Mouse (Mus musculus) stomach, embryonic 14.5 days (tissue): ENCODE results near the gene Cphx3. TPM values are rescaled to one million over a fixed set of nuclear protein-coding genes. Genes with fewer than 3 reads are reported as not detected.
"Not testable (repeated sequence)": the region's sequence is repeated elsewhere in the genome, so short reads cannot be mapped to it uniquely, and the experiment has no call there.

Experiments used
- ATAC-seq: fragments of 200-750 bp; cut with Nextera tagmentation; 2 replicates; pipeline ENCODE4 v1.8.0; 2017; ENCODE audit warnings: low read depth, moderate TSS enrichment; ENCODE audit not compliant: insufficient number of reproducible peaks, insufficient read depth, low FRiP score
- H3K27ac ChIP-seq: fragments of 300-500 bp; sonication (generic); 2 replicates; pipeline ENCODE4 v1.5.1; 2014; ENCODE audit warnings: mild to moderate bottlenecking, low read length, moderate library complexity, mixed read lengths
- H3K27me3 ChIP-seq: fragments of 300-500 bp; sonication (generic); 2 replicates; pipeline ENCODE4 v1.6.1; 2014; ENCODE audit warnings: low read length, control low read depth, mixed read lengths; ENCODE audit not compliant: control insufficient read depth, insufficient read depth
- H3K36me3 ChIP-seq: fragments of 300-500 bp; sonication (generic); 2 replicates; pipeline ENCODE4 v1.6.1; 2014; ENCODE audit warnings: mild to moderate bottlenecking, control low read depth, low read length, moderate library complexity, mixed read lengths; ENCODE audit not compliant: control insufficient read depth, insufficient read depth
- H3K4me1 ChIP-seq: fragments of 300-500 bp; sonication (generic); 2 replicates; pipeline ENCODE4 v1.6.1; 2014; ENCODE audit warnings: low read length, control low read depth, mixed read lengths; ENCODE audit not compliant: control insufficient read depth, insufficient read depth
- H3K4me2 ChIP-seq: fragments of 300-500 bp; sonication (generic); replicated peaks from 2 replicates; pipeline ENCODE4 v1.6.1; 2014; ENCODE audit warnings: low read depth, low read length, control low read depth
- H3K4me3 ChIP-seq: fragments of 300-500 bp; sonication (generic); 2 replicates; pipeline ENCODE4 v1.5.1; 2014; ENCODE audit warnings: low read depth, low read length, control low read depth
- H3K9ac ChIP-seq: fragments of 300-500 bp; sonication (generic); replicated peaks from 2 replicates; pipeline ENCODE4 v1.6.1; 2014; ENCODE audit warnings: low read depth, mild to moderate bottlenecking, control low read depth, low read length, moderate library complexity, mixed read lengths
- H3K9me3 ChIP-seq: fragments of 300-500 bp; sonication (generic); 2 replicates; pipeline ENCODE4 v1.6.1; 2016; ENCODE audit warnings: low read depth, low read length, control low read depth; ENCODE audit not compliant: control insufficient read depth
- WGBS: fragments of 180-500 bp; shearing (Covaris S2); extraction: QIAGEN DNeasy Blood & Tissue Kit; methylation state at CpG from one replicate; pipeline ENCODE4 v1.1.7; 2014; 5-methylcytosine and 5-hydroxymethylcytosine counted together
- polyA plus RNA-seq: library from polyadenylated mRNA; unstranded; fragments of >200 nt; fragmentation: Nextera tagmentation; extraction: Ambion mirVana; gene quantifications from 2 replicates; pipeline ENCODE4 v1.2.1, GENCODE M21; 2014

Gene Cphx3
- polyA plus RNA-seq, 1 experiment from 2014 or later, result not detected

DNA sequence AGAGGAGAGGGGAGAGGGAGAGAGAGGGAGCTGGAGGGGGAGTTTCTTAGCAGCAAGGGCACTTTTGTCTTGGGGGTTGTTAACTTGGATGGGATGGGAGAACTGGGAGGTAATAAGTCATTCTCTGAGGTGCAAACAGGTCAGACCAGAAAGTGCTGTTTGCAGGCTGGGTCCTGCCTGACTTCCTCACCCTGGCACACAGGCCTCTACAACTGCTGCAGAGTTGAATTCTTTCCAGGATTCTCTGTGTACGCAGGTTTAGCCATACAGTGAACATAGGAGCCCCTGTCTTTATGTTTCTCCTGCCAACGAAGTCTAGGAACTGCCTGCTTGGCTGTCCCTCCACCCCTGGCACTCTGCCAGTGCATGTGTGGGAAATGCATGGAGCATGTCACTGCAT is 65.0 kb downstream of the Cphx3 start:
- H3K27ac ChIP-seq, H3K9ac ChIP-seq, H3K4me3 ChIP-seq, H3K4me2 ChIP-seq, H3K36me3 ChIP-seq, H3K27me3 ChIP-seq, H3K9me3 ChIP-seq, H3K4me1 ChIP-seq: not testable (repeated sequence)
- WGBS, result no CpG with 5 or more reads among the region's 2 CpGs
- ATAC-seq, result peak; percentile 23; the same call in 1 of the 2 replicates

DNA sequence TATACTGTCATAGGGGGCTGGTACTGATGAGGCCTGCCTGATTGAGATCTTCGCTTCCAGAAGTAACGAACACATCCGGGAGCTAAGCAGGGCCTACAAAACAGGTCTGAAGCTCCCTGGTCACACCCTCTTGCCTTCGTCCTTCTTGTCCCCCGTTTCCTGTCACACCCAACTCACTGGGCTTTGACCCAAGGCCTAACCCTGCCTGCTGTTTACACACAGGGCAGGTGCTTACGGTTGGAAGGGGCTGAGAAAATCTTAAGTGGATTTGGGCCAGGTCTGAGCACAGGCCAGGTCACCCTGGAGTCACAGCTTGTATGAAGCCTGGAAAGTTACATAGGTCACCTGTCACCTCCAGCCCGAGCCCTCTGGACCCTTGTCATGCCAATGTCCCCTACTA is 73.9 kb downstream of the Cphx3 start:
- not testable (repeated sequence) for H3K4me2 ChIP-seq, ATAC-seq, H3K4me1 ChIP-seq

DNA sequence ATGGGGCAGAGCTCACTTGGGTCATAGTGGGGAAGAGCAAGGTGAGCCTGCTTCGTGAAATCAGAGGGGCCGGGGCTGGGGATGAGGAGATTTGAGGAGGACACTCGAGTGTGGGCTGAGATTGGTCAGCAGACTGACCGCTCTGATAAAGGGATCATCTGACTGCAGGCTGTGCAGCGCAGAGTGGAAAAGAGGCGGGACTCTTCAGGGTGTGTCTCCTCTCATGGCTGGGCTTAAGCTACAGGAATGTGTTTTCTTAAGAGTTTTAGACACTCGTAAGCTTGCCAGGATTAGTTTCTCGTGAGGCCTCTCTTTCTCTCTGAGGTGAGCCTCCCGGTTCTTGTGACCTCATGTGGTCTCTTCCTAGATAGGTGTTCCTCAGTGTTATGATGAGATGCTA is 79.1 kb downstream of the Cphx3 start:
- not testable (repeated sequence) for H3K27ac ChIP-seq, ATAC-seq, H3K4me2 ChIP-seq, H3K9ac ChIP-seq, H3K9me3 ChIP-seq, H3K4me3 ChIP-seq, H3K4me1 ChIP-seq, H3K27me3 ChIP-seq, H3K36me3 ChIP-seq
- WGBS, result no CpG with 5 or more reads among the region's 9 CpGs

More for the DNA sequence above, 73.9 kb downstream of the Cphx3 start:
- H3K4me3 ChIP-seq, H3K27ac ChIP-seq, H3K9me3 ChIP-seq, H3K36me3 ChIP-seq, H3K27me3 ChIP-seq, H3K9ac ChIP-seq: not testable (repeated sequence)
- WGBS, result no CpG with 5 or more reads among the region's 7 CpGs

DNA sequence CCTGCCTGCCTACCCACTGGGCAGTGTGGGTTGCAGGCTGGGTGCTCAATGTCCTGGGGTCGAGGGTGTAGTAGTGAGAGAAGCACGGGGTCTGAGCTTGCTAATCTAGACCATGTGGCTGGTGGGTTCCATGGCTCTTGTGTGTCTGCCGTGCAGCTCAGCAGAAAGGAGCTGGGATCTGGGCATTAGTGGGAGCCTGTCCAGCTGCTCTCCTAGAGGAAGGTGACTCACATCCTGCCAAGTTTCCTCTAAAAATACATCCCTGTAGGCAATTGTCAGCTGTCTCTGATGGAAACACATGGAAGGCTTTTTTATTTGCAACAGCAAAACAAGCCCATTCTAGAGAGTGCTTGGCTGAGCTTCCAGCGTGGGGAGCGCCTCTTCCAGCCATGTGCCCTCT is 80.3 kb downstream of the Cphx3 start:
- H3K36me3 ChIP-seq, H3K4me1 ChIP-seq, H3K27me3 ChIP-seq, H3K9ac ChIP-seq, H3K4me3 ChIP-seq, H3K4me2 ChIP-seq, ATAC-seq, H3K27ac ChIP-seq, H3K9me3 ChIP-seq: not testable (repeated sequence)
- no CpG with 5 or more reads among the region's 5 CpGs for WGBS

DNA sequence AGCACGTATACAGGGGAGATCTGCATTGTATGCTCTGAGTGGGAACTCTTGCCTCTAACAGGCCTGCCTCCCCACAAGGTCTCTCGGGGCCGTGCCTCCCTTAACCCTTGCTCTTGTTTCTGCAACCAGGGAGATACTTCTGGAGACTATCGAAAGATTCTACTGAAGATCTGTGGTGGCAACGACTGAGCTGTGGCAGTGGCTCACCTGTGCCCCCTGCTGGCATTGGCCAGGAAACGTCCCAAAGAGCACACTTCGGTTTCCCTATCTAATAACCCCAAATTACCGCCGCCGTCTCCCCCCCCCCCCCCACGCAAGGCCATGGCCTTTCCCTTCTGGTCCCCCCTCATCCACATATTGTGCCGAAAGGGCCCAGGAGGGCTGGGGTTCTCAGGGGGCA is 83.2 kb downstream of the Cphx3 start:
- not testable (repeated sequence) for H3K9ac ChIP-seq, H3K9me3 ChIP-seq, H3K27me3 ChIP-seq, H3K4me2 ChIP-seq, ATAC-seq, H3K4me3 ChIP-seq, H3K27ac ChIP-seq, H3K36me3 ChIP-seq, H3K4me1 ChIP-seq
- no CpG with 5 or more reads among the region's 12 CpGs for WGBS

DNA sequence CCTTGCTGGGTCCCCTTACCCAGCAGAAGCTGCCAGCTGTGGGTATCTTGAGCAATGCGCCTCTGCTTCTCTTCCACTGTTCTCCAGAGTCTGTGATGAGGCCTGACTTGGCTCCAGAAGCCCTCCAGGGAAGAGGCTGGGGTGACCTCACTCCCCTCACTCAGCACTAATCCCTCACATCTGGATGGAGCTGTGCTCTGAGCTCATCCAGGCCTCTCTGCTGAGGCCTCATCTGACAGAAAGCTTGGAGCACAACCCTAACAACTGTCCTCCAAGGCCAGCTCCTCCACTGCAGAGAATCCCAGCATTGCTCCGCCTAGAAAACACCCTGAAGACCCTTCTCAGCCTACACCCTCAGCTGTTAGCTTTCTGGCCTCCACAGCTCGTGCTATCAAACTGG is 91.9 kb downstream of the Cphx3 start:
- H3K4me2 ChIP-seq, H3K9me3 ChIP-seq, H3K4me1 ChIP-seq, H3K27ac ChIP-seq, H3K27me3 ChIP-seq, H3K4me3 ChIP-seq, H3K36me3 ChIP-seq, H3K9ac ChIP-seq: not testable (repeated sequence)
- peak; percentile 67; the same call in 1 of the 2 replicates for ATAC-seq
- no CpG with 5 or more reads among the region's 3 CpGs for WGBS

DNA sequence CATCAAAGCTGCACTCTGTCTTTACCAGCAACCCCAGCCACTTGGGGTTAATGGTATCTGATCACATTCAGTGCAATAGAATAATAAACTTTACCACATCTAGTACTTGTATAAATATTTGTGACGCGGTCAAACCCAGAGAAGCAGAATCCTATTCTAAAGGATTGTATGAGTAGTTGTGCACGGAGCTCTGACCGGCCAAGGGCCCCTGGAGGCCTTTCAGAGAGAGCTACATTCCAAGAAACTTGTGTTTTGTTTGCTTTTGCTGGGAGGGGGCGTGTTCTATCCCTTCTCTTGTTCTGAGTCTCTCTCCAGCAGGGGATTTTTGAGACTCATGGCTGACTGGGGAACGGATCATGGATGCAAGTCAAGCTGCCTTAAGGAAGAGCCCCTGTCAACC is 92.9 kb downstream of the Cphx3 start:
- not testable (repeated sequence) for H3K9ac ChIP-seq, H3K4me1 ChIP-seq, H3K27me3 ChIP-seq, H3K4me3 ChIP-seq, ATAC-seq, H3K27ac ChIP-seq, H3K4me2 ChIP-seq, H3K9me3 ChIP-seq, H3K36me3 ChIP-seq
- no CpG with 5 or more reads among the region's 6 CpGs for WGBS

DNA sequence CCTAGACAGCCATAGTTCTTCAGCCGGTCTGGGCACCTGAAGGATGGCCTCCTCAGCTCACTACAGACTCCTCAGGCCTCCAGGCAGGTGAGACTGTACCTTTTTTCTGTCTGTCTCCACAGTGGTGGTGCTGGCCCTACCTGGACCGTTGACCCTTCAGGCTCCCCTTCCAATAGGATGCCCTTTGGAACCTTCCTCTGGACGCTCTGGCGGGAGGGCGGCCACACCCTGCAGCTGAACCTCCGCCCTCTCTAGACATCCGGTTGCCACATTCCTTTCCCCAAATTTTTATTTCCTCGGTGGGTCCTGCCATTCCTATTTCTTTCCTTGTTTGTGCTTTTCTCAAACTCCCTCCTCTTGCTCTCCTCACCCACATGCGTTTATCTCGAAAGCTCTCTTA is 99.6 kb downstream of the Cphx3 start:
- not testable (repeated sequence) for H3K9ac ChIP-seq, ATAC-seq, H3K36me3 ChIP-seq, H3K27me3 ChIP-seq, H3K27ac ChIP-seq, H3K4me2 ChIP-seq, H3K9me3 ChIP-seq, H3K4me1 ChIP-seq, H3K4me3 ChIP-seq
- WGBS, result no CpG with 5 or more reads among the region's 10 CpGs

DNA sequence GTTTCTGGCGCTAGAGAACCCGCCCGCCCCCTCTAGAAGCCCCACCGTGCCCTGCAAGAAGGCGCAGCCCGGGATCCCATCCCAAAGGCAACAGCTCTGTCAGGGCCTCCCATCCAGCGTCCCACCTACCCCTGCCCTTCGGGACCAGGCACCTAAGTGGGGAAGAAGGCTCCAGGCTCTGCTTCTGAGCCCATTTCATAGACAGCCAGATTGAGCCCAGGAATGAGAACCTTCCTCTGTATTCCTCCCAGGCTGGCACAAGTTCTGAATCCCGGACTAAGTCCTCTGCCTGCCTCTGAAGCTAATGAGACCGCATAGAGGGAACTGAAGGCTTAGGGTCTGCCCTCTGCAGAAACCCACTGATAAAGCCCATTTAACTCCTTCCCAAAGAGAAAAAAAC is 100.3 kb downstream of the Cphx3 start, which contains the start of gene Plac9b:
TSS of gene Plac9b (minus strand) at position 101 of the 400 bp plus-strand sequence.
- not testable (repeated sequence) for H3K4me3 ChIP-seq, H3K4me2 ChIP-seq
- WGBS, result no CpG with 5 or more reads among the region's 10 CpGs

More for the DNA sequence above, 100.3 kb downstream of the Cphx3 start, which contains the start of gene Plac9b:
- H3K4me1 ChIP-seq, H3K27me3 ChIP-seq, H3K9me3 ChIP-seq, H3K9ac ChIP-seq, ATAC-seq, H3K36me3 ChIP-seq, H3K27ac ChIP-seq: not testable (repeated sequence)
